Mouse (Mus musculus): Measurements from ENCODE around the gene Tmem217. TPM values are rescaled to one million over a fixed set of nuclear protein-coding genes. Genes with fewer than 3 reads are reported as not detected.

Tmem217 gene
- polyA plus RNA-seq, 1 experiment = not detected

GRCm38 (mm10) chr17:29513044-29513730 lies 39.0 kb downstream of the Tmem217 start:
- TF ChIP-seq USF1 (IDR thresholded peaks at IDR 0.05; ENCODE audit: low read depth) (no peak), E2F4 (IDR thresholded peaks at IDR 0.05; ENCODE audit: insufficient read depth) (no peak), REST (IDR thresholded peaks at IDR 0.05; ENCODE audit: insufficient read depth, insufficient read length) (no peak), CEBPB (IDR thresholded peaks at IDR 0.05; ENCODE audit: insufficient read depth, poor library complexity, severe bottlenecking) (no peak), POLR2AphosphoS2 (IDR thresholded peaks at IDR 0.05; ENCODE audit: insufficient read length, low read depth) (no peak), TCF3 (IDR thresholded peaks at IDR 0.05; ENCODE audit: insufficient read length, low read depth) (no peak), SRF (IDR thresholded peaks at IDR 0.05; ENCODE audit: control insufficient read depth, insufficient read length, low read depth) (no peak), MAX (IDR thresholded peaks at IDR 0.05; ENCODE audit: low read depth) (no peak), MYOG (IDR thresholded peaks at IDR 0.05; ENCODE audit: control insufficient read depth in 1 of 3, insufficient read depth in 1 of 3, insufficient read length in 2 of 3, low read depth in 2 of 3) (peak in 1 of 3 experiments; percentile 21)
- no peak overlapping the region for H3K4me3 ChIP-seq

DNA sequence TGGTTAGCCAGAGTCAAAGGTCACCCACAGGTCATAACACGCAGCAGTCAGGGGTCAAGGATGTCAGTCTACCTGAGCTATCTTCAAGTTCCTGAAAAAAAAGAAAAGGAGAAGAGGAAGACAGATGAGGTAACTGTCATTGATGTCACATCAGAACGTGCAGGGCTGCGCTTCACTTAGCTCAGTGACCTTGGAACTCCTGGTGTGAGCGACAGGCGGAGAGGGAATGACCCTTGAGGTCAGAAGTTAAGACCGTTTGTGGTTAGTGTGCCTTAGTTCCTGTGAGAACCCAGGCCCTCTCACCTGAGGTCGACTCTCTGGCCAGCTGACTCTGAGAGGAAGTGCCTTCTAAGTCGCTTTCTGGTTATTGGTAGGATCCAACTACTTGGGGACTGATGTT lies 41.5 kb downstream of the Tmem217 start:
- Histone ChIP-seq H3K36me3 (ENCODE audit: control insufficient read depth, insufficient read depth) (no peaks in the 10 kb centered on the region), H3K4me2 (ENCODE audit: low read depth) (no peak overlapping the region), H3K79me2 (ENCODE audit: control insufficient read depth, insufficient read depth) (no peaks in the 10 kb centered on the region), H3ac (ENCODE audit: control insufficient read depth, insufficient read length) (no peak overlapping the region), H3K4me3 (no peak overlapping the region), H3K27me3 (ENCODE audit: control insufficient read depth, insufficient read depth, insufficient read length) (no peaks in the 10 kb centered on the region)
- no peak for TF ChIP-seq POLR2A (IDR thresholded peaks at IDR 0.05; ENCODE audit: insufficient read length, low read depth)
- no peak for TF ChIP-seq MYOG (IDR thresholded peaks at IDR 0.05; ENCODE audit: control insufficient read depth in 1 of 3, insufficient read depth in 1 of 3, insufficient read length in 2 of 3, low read depth in 2 of 3)
- TF ChIP-seq MAX (IDR thresholded peaks at IDR 0.05; ENCODE audit: low read depth) = no peak
- TF ChIP-seq SRF (IDR thresholded peaks at IDR 0.05; ENCODE audit: control insufficient read depth, insufficient read length, low read depth) = no peak
- no peak for TF ChIP-seq E2F4 (IDR thresholded peaks at IDR 0.05; ENCODE audit: insufficient read depth)
- TF ChIP-seq CEBPB (IDR thresholded peaks at IDR 0.05; ENCODE audit: insufficient read depth, poor library complexity, severe bottlenecking) = no peak
- TF ChIP-seq REST (IDR thresholded peaks at IDR 0.05; ENCODE audit: insufficient read depth, insufficient read length) = no peak
- TF ChIP-seq POLR2AphosphoS2 (IDR thresholded peaks at IDR 0.05; ENCODE audit: insufficient read length, low read depth) = no peak
- no peak for TF ChIP-seq TCF3 (IDR thresholded peaks at IDR 0.05; ENCODE audit: insufficient read length, low read depth)
- no peak for TF ChIP-seq TCF12 (IDR thresholded peaks at IDR 0.05; ENCODE audit: insufficient read depth, poor library complexity, severe bottlenecking)
- TF ChIP-seq MYOD1 (IDR thresholded peaks at IDR 0.05; ENCODE audit: control insufficient read depth in 1 of 3, insufficient read length in 2 of 3, low read depth in 2 of 3) = no peak
- no peak for TF ChIP-seq USF1 (IDR thresholded peaks at IDR 0.05; ENCODE audit: low read depth)

More at GRCm38 (mm10) chr17:29513044-29513730, 39.0 kb downstream of the Tmem217 start:
- Histone ChIP-seq H3K27me3 (ENCODE audit: control insufficient read depth, insufficient read depth, insufficient read length) (no peaks in the 10 kb centered on the region), H3K4me2 (ENCODE audit: low read depth) (no peak overlapping the region), H3K36me3 (ENCODE audit: control insufficient read depth, insufficient read depth) (no peaks in the 10 kb centered on the region), H3K79me2 (ENCODE audit: control insufficient read depth, insufficient read depth) (no peaks in the 10 kb centered on the region), H3ac (ENCODE audit: control insufficient read depth, insufficient read length) (no peak overlapping the region)

GRCm38 (mm10) chr17:29508927-29509608 lies 43.1 kb downstream of the Tmem217 start:
- Histone ChIP-seq H3K4me2 (ENCODE audit: low read depth) (no peak overlapping the region), H3K4me3 (no peak overlapping the region), H3K79me2 (ENCODE audit: control insufficient read depth, insufficient read depth) (no peaks in the 10 kb centered on the region), H3K27me3 (ENCODE audit: control insufficient read depth, insufficient read depth, insufficient read length) (no peaks in the 10 kb centered on the region), H3K36me3 (ENCODE audit: control insufficient read depth, insufficient read depth) (no peaks in the 10 kb centered on the region), H3ac (ENCODE audit: control insufficient read depth, insufficient read length) (no peak overlapping the region)
- TF ChIP-seq E2F4 (IDR thresholded peaks at IDR 0.05; ENCODE audit: insufficient read depth) (no peak), TCF3 (IDR thresholded peaks at IDR 0.05; ENCODE audit: insufficient read length, low read depth) (no peak), MYOG (IDR thresholded peaks at IDR 0.05; ENCODE audit: control insufficient read depth in 1 of 3, insufficient read depth in 1 of 3, insufficient read length in 2 of 3, low read depth in 2 of 3) (no peak), CEBPB (IDR thresholded peaks at IDR 0.05; ENCODE audit: insufficient read depth, poor library complexity, severe bottlenecking) (no peak), REST (IDR thresholded peaks at IDR 0.05; ENCODE audit: insufficient read depth, insufficient read length) (no peak), MYOD1 (IDR thresholded peaks at IDR 0.05; ENCODE audit: control insufficient read depth in 1 of 3, insufficient read length in 2 of 3, low read depth in 2 of 3) (no peak), USF1 (IDR thresholded peaks at IDR 0.05; ENCODE audit: low read depth) (no peak), MAX (IDR thresholded peaks at IDR 0.05; ENCODE audit: low read depth) (no peak), SRF (IDR thresholded peaks at IDR 0.05; ENCODE audit: control insufficient read depth, insufficient read length, low read depth) (no peak), POLR2AphosphoS2 (IDR thresholded peaks at IDR 0.05; ENCODE audit: insufficient read length, low read depth) (no peak), TCF12 (IDR thresholded peaks at IDR 0.05; ENCODE audit: insufficient read depth, poor library complexity, severe bottlenecking) (no peak), POLR2A (IDR thresholded peaks at IDR 0.05; ENCODE audit: insufficient read length, low read depth) (no peak)

GRCm38 (mm10) chr17:29503700-29504099 lies 48.5 kb downstream of the Tmem217 start:
- Histone ChIP-seq H3K27me3 (ENCODE audit: control insufficient read depth, insufficient read depth, insufficient read length) (no peaks in the 10 kb centered on the region), H3ac (ENCODE audit: control insufficient read depth, insufficient read length) (no peak overlapping the region), H3K4me2 (ENCODE audit: low read depth) (no peak overlapping the region), H3K79me2 (ENCODE audit: control insufficient read depth, insufficient read depth) (no peaks in the 10 kb centered on the region), H3K4me3 (no peak overlapping the region), H3K36me3 (ENCODE audit: control insufficient read depth, insufficient read depth) (no peaks in the 10 kb centered on the region)
- TF ChIP-seq MAX (IDR thresholded peaks at IDR 0.05; ENCODE audit: low read depth) (no peak), CEBPB (IDR thresholded peaks at IDR 0.05; ENCODE audit: insufficient read depth, poor library complexity, severe bottlenecking) (no peak), USF1 (IDR thresholded peaks at IDR 0.05; ENCODE audit: low read depth) (no peak), SRF (IDR thresholded peaks at IDR 0.05; ENCODE audit: control insufficient read depth, insufficient read length, low read depth) (no peak), REST (IDR thresholded peaks at IDR 0.05; ENCODE audit: insufficient read depth, insufficient read length) (no peak), E2F4 (IDR thresholded peaks at IDR 0.05; ENCODE audit: insufficient read depth) (no peak), TCF3 (IDR thresholded peaks at IDR 0.05; ENCODE audit: insufficient read length, low read depth) (no peak), MYOD1 (IDR thresholded peaks at IDR 0.05; ENCODE audit: control insufficient read depth in 1 of 3, insufficient read length in 2 of 3, low read depth in 2 of 3) (no peak), POLR2A (IDR thresholded peaks at IDR 0.05; ENCODE audit: insufficient read length, low read depth) (no peak), MYOG (IDR thresholded peaks at IDR 0.05; ENCODE audit: control insufficient read depth in 1 of 3, insufficient read depth in 1 of 3, insufficient read length in 2 of 3, low read depth in 2 of 3) (no peak), TCF12 (IDR thresholded peaks at IDR 0.05; ENCODE audit: insufficient read depth, poor library complexity, severe bottlenecking) (no peak), POLR2AphosphoS2 (IDR thresholded peaks at IDR 0.05; ENCODE audit: insufficient read length, low read depth) (no peak)

Data from myocyte (in vitro differentiated cells).